Mouse (Mus musculus) heart, adult 2 months (tissue): ENCODE data around the gene Prss29. TPM values are rescaled to one million over a fixed set of nuclear protein-coding genes. Genes with fewer than 3 reads are reported as not detected.

Experiments
- DNase-seq, 2 experiments: peaks; one replicate each; pipeline ENCODE4 v3.0.0; 2021
- H3K27ac ChIP-seq: fragments of 200-600 bp; 2 replicates; pipeline ENCODE4 v1.8.1; 2022
- H3K27me3 ChIP-seq: fragments of 200-500 bp; 2 replicates; pipeline ENCODE4 v1.6.1; 2012; ENCODE audit warnings: mild to moderate bottlenecking, low read length, inconsistent platforms, mixed read lengths; ENCODE audit not compliant: control insufficient read depth, insufficient read depth
- H3K36me3 ChIP-seq: fragments of 200-500 bp; 2 replicates; pipeline ENCODE4 v1.6.1; 2012; ENCODE audit warnings: low read length, inconsistent platforms; ENCODE audit not compliant: control insufficient read depth, insufficient read depth
- H3K4me1 ChIP-seq: fragments of 200-500 bp; 2 replicates; pipeline ENCODE4 v1.6.1; 2011; ENCODE audit warnings: low read length; ENCODE audit not compliant: control insufficient read depth, insufficient read depth
- H3K4me3 ChIP-seq: fragments of 200-600 bp; 2 replicates; pipeline ENCODE4 v1.8.1; 2022
- H3K79me2 ChIP-seq: fragments of 200-500 bp; replicated peaks from 2 replicates; pipeline ENCODE4 v1.6.1; 2012; ENCODE audit warnings: mild to moderate bottlenecking, inconsistent platforms, low read length, moderate library complexity, mixed read lengths; ENCODE audit not compliant: control insufficient read depth, insufficient read depth
- H3K9ac ChIP-seq: fragments of 200-500 bp; 2 replicates; pipeline ENCODE4 v1.6.1; 2012; ENCODE audit warnings: low read depth, mild to moderate bottlenecking, control low read depth, inconsistent platforms, low read length, mixed read lengths
- CTCF ChIP-seq: fragments of 200-600 bp; IDR thresholded peaks from 2 replicates; pipeline ENCODE4 v1.8.1; 2022; ENCODE audit warnings: antibody characterized with exemption, mild to moderate bottlenecking, moderate library complexity
- EP300 ChIP-seq: fragments of 200-500 bp; IDR thresholded peaks from 2 replicates; pipeline ENCODE4 v1.6.1; 2011; ENCODE audit warnings: low read depth, low read length, control low read depth; ENCODE audit not compliant: insufficient read depth
- POLR2A ChIP-seq: fragments of 200-500 bp; IDR thresholded peaks from 2 replicates; pipeline ENCODE4 v1.6.1; 2011; ENCODE audit warnings: mild to moderate bottlenecking, low read depth, low read length, control low read depth; ENCODE audit not compliant: insufficient read depth
- WGBS: fragments of 180-500 bp; shearing (Covaris S2); methylation state at CpG from one replicate; pipeline ENCODE4 v1.1.7; 2018; 5-methylcytosine and 5-hydroxymethylcytosine counted together
- intact Hi-C: fragments of 180-260 bp; cut with DNase I; formaldehyde crosslinking; loops from one replicate; pipeline ENCODE4 v1.15.1; 2025
- polyA plus RNA-seq: library from polyadenylated mRNA; depleted of rRNA; stranded (reverse); fragments of >200 nt; gene quantifications from 2 replicates; pipeline ENCODE4 v1.2.3, GENCODE M21; 2012
- total RNA-seq, 2 experiments: library from RNA; stranded (reverse); gene quantifications; 2 replicates each; pipeline ENCODE4 v1.2.3; 2021

Prss29 gene
- total and polyA plus RNA-seq, 3 experiments = not detected

DNA sequence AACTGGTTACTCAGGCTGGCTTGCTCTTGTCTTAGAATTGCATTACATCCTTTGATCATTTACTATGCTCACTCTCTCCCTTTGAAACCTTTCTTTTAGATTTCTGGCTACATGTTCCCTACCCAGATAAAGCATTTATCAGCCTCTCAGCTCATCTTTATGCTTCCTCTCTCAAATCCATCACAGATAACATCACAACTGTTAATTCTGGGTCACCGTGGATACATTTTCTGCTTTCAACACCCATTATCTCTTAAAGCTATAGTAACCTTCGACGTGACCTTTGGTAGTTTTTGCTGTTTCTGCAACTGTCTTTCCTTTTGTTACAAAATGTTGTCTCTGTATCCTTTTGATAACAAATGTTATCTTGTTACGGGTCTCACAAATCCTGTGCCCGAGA is 25.0 kb upstream of the Prss29 start:
- no peak overlapping the region for H3K9ac ChIP-seq
- no peak for DNase-seq
- H3K4me3 ChIP-seq = no peak overlapping the region
- H3K79me2 ChIP-seq = no peaks in the 10 kb centered on the region
- 37% methylated on average over 5 of the region's 5 CpGs for whole genome bisulfite sequencing
- TF ChIP-seq EP300 (no peak), POLR2A (no peak), CTCF (no peak)
- H3K4me1 ChIP-seq = no peaks in the 10 kb centered on the region
- peaks cover 1% of the 10 kb centered on the region; the same call in 1 of the 2 replicates for H3K27me3 ChIP-seq
- intact Hi-C loops = no loop called here
- H3K36me3 ChIP-seq = no peaks in the 10 kb centered on the region
- H3K27ac ChIP-seq = no peak overlapping the region

DNA sequence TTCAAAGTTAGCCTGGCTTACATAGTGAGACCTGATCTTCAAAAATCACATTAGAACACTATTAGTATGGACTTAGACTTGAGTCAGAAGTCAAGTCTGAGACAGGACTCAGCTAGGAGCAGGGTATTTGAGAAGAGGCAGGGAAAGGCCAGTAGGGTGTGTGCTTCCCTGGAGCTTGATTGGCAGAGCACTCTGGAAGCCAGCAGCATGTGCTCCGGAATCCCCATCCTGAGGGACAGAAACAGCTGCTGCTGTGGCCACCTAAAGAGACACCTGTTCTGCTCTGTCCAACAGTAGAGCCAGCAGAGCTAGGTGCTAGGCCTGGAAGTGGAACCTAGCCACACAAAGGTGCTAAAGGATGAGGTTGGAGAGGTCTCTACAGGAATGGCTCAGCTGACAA is 24.3 kb upstream of the Prss29 start:
- intact Hi-C loops = no loop called here
- Histone ChIP-seq H3K36me3 (no peaks in the 10 kb centered on the region), H3K27me3 (peaks cover 1% of the 10 kb centered on the region; the same call in 1 of the 2 replicates), H3K9ac (no peak overlapping the region), H3K79me2 (no peaks in the 10 kb centered on the region), H3K4me3 (no peak overlapping the region), H3K4me1 (no peaks in the 10 kb centered on the region), H3K27ac (no peak overlapping the region)
- DNase-seq = no peak
- TF ChIP-seq POLR2A (no peak), CTCF (no peak), EP300 (no peak)
- WGBS = 57% methylated on average over 1 of the region's 1 CpGs

DNA sequence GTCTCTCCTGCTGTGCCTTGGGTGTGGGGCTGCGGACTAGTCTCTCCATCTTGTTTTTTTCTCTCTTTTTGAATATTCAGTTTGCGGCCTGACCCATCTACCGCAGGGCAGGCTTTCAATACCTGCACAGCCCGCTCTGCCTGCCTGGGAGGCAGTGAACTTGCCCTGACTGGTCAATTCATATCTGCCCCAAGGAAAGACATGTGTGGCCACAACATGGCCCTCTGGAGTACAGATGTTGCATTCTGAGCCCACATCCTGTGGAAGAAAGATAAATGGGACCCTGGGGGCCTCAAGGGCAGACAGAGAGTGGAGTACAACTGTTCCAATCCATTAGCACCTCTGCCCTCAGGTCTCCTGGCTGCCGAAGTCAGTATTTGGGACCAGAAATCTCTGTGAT is 20.4 kb upstream of the Prss29 start, which contains the start of gene Prss34:
TSS of gene Prss34 (plus strand) at position 301 of the 400 bp plus-strand sequence.
- H3K27me3 ChIP-seq = no peaks in the 10 kb centered on the region
- no peak within 1 kb of the TSS for H3K27ac ChIP-seq
- H3K36me3 ChIP-seq = no peaks in the 10 kb centered on the region
- no peaks in the 10 kb centered on the region for H3K79me2 ChIP-seq
- H3K9ac ChIP-seq = no peak within 1 kb of the TSS
- intact Hi-C loops = no loop called here
- TF ChIP-seq CTCF (no peak), EP300 (no peak), POLR2A (no peak)
- 81% methylated on average over 5 of the region's 5 CpGs for WGBS
- DNase-seq = no peak
- no peaks in the 10 kb centered on the region for H3K4me1 ChIP-seq
- no peak within 1 kb of the TSS for H3K4me3 ChIP-seq

DNA sequence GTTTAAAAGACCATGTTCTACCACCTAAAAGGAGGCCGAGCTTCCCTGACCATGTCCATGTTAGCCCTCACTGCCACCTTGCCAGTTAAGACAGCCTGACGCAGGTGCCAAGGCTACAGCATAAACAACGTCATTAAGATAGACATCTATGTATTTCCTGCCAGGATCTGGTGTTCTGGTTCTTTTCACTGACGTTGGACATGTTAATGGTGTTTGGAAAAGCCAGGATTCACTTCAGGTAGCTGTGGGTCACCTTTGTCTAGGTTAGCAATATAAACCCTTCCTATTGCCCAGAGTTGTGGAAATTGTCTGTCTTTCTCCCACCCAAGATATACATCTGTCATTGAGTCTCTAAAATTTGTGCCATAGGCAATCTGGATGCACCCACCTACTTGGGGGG is 10.1 kb upstream of the Prss29 start, which contains the start of gene Prss28:
TSS of gene Prss28 (plus strand) at position 301 of the 400 bp plus-strand sequence.
- no peak within 1 kb of the TSS for H3K9ac ChIP-seq
- H3K79me2 ChIP-seq = no peaks in the 10 kb centered on the region
- 46% methylated on average over 4 of the region's 4 CpGs for WGBS
- H3K4me3 ChIP-seq = no peak within 1 kb of the TSS
- intact Hi-C loops = no loop called here
- H3K27me3 ChIP-seq = no peaks in the 10 kb centered on the region
- H3K36me3 ChIP-seq = no peaks in the 10 kb centered on the region
- TF ChIP-seq EP300 (no peak), CTCF (no peak), POLR2A (no peak)
- no peak within 1 kb of the TSS for H3K27ac ChIP-seq
- no peaks in the 10 kb centered on the region for H3K4me1 ChIP-seq
- DNase-seq = no peak

DNA sequence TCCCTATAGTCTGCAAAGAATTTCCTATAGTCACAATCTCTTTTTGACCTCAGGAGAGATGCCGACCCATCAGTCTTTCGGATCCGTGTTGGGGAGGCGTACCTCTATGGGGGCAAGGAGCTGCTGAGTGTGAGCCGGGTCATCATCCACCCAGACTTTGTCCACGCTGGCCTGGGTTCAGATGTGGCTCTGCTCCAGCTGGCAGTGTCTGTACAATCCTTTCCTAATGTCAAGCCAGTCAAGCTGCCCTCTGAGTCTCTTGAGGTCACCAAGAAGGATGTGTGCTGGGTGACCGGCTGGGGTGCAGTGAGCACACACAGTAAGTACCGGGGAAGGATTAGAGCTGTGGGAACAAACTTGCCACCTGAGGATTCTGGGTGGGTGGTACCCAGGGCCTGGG is 2.4 kb downstream of the Prss29 start:
- no peaks in the 10 kb centered on the region for H3K27me3 ChIP-seq
- no peak for DNase-seq
- no peak for TF ChIP-seq CTCF
- TF ChIP-seq EP300 = no peak
- no peak for TF ChIP-seq POLR2A
- H3K27ac ChIP-seq = no peak overlapping the region
- H3K79me2 ChIP-seq = no peaks in the 10 kb centered on the region
- H3K9ac ChIP-seq = no peak overlapping the region
- 67% methylated on average over 8 of the region's 8 CpGs for WGBS
- H3K4me3 ChIP-seq = no peak overlapping the region
- intact Hi-C loops = no loop called here
- no peaks in the 10 kb centered on the region for H3K4me1 ChIP-seq
- H3K36me3 ChIP-seq = no peaks in the 10 kb centered on the region

DNA sequence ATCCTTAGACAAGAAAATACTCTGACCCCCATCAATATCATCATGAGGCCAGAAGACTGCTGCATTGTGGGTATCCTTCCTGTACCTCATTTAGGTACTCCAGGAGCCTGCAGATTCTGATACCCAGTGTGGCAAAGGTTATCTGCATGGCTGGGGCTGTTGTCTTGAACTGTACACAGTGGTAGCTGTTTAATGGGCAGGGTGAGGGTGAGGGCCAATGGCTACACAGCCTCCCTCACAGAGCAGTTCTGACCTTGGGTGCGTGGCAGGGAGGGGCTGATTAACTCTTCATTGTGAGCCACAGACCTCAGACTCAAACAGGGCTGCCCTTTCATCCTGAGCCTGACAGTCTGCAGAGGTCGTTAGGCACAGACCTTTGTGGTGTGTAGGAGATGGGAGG is 4.5 kb downstream of the Prss29 start:
- Histone ChIP-seq H3K9ac (no peak overlapping the region), H3K79me2 (no peaks in the 10 kb centered on the region), H3K36me3 (no peaks in the 10 kb centered on the region), H3K4me1 (no peaks in the 10 kb centered on the region), H3K4me3 (no peak overlapping the region), H3K27ac (no peak overlapping the region), H3K27me3 (no peaks in the 10 kb centered on the region)
- 21% methylated on average over 2 of the region's 2 CpGs for WGBS
- intact Hi-C loops = no loop called here
- DNase-seq = no peak
- no peak for TF ChIP-seq POLR2A
- TF ChIP-seq EP300 = no peak
- TF ChIP-seq CTCF = no peak
